Mouse (Mus musculus) small intestine, adult 2 months (tissue): Measurements from ENCODE around the gene Pbld2.

Experiments
- CTCF ChIP-seq: fragments of 200-500 bp; IDR thresholded peaks from 2 replicates; pipeline ENCODE4 v1.5.1; 2012; ENCODE audit warnings: low read depth, mild to moderate bottlenecking, control low read depth, inconsistent platforms, low read length, moderate library complexity, mixed read lengths; ENCODE audit not compliant: insufficient replicate concordance, insufficient read length; ENCODE audit errors: extremely low read depth
- POLR2A ChIP-seq: fragments of 200-500 bp; IDR thresholded peaks from 2 replicates; pipeline ENCODE4 v1.6.1; 2012; ENCODE audit warnings: low read depth, mild to moderate bottlenecking, control low read depth, inconsistent platforms, low read length, moderate library complexity

DNA sequence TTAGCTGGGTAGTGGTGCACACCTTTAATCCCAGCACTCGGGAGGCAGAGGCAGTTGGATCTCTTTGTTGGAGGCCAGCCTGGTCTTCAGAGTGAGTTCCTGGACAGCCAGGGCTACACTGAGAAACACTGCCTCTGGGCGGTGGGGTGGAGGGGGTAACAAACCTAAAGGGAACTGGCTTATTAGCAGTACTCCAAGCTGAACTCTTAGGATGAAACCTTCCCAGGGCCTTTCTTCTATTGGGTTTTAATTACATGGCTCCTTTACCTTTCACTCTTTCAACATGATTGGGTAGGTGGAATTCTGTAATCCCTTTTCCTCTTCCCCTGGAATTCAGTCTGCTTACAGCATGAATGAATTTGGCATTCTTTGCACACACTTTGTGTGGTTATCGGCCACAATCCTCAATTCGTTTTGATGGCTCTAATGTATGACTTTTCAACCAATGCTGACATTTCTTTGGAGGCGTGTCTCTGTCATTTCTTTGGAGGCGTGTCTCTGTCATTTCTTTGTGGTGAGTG, 1.4 kb downstream of the Pbld2 start:
- TF ChIP-seq POLR2A: no peak
- no peak for TF ChIP-seq CTCF
